Mouse (Mus musculus): ENCODE results near the gene Aspn. TPM values are rescaled to one million over a fixed set of nuclear protein-coding genes. Genes with fewer than 3 reads are reported as not detected.
"Not testable (repeated sequence)": the region's sequence is repeated elsewhere in the genome, so short reads cannot be mapped to it uniquely, and the experiment has no call there.

The Aspn gene
- total RNA-seq, 2 experiments from 2014 or later, result 0.89 to 0.98 TPM

- no peak for DNase-seq (ENCODE audit: low spot score in 2 of 2)
These were observed 39.6 kb downstream of the Aspn start for GRCm38 (mm10) chr13:49583859-49584258.

GRCm38 (mm10) chr13:49584307-49585005, 40.2 kb downstream of the Aspn start:
- no peak for DNase-seq (ENCODE audit: low spot score in 2 of 2)

DNA sequence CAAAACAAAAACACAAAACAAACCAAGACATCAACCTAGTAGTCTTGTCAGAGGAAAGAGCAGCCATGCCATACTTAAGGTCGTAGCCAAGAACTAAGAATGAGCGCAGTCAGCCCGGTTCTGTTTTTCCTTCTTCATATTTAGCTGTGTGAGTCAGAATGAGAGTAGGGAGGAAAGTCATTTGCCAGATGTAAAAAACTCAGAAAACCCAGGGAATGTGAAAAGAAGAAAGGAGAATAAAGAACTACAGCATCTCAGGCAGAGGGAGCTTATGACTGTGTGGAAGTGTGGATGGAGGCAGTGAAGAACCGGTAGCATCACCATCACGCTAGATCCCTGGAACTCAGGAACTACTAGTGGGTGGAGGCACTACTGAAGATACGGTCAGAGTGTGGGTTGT, 41.8 kb downstream of the Aspn start:
- DNase-seq (ENCODE audit: low spot score in 2 of 2), result no peak

GRCm38 (mm10) chr13:49602541-49602940, 58.3 kb downstream of the Aspn start:
- DNase-seq (ENCODE audit: low spot score in 2 of 2), result not testable (repeated sequence)

- no peak for DNase-seq (ENCODE audit: low spot score in 2 of 2)
These were observed 59.4 kb downstream of the Aspn start for GRCm38 (mm10) chr13:49603603-49604002.

- no peak for DNase-seq (ENCODE audit: low spot score in 2 of 2)
These were observed 63.5 kb downstream of the Aspn start, which contains the start of gene Ogn for GRCm38 (mm10) chr13:49607714-49608113. Gene Ogn (plus strand): TSS chr13:49608046.

DNA sequence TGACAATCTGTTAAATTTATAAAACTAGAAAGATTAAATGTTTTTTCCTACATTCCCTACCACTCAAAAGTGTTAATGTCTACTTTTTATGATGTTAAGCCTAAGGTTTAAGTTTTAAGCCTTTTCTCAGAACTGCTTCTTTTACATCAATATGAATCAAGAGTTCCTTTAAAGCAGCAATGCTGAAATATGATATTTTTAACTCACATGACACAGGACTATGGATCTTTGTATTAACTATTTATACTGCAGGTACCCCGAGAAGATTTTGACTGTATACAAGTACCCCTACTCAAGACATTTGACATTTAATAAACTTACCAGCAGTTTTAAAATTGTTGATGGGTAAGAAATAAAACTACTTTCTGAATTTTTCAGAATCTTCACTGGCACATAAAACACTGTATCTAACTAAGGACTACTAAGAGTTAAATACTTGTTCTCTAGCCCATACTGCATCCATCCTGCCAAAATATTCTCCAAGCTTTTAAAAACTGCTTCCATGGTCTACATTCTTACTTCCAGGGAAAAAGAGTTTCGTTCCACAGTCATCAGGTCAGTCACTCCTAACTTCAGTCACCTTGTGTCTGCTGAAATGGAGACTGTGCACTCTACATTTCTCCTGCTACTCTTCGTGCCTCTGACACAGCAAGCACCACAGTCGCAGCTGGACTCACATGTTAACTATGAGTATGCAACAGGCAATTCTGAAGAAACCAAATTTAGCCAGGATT, 64.5 kb downstream of the Aspn start:
- no peak for DNase-seq (ENCODE audit: low spot score in 2 of 2)

DNA sequence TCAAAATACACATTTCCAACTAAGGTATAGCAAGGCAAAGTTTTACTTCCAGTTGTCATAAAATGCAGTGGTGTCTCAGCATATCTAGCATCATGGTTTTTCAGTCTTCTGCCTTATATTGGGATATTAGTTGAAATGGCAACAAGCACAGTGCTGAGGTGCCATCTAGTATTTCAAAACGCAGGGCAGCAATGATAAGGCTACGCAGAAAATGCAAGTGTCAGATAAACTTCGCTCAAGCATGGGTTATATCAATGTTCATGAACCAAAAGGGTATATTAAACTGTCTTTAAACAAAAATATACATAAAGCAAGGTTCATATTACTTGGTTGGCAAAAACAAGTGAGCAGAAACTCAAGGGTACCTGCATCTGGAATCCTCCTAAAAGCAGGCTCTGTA, 72.8 kb downstream of the Aspn start:
- no peak for DNase-seq (ENCODE audit: low spot score in 2 of 2)

Other genes with a start within 250 kb of the Aspn start
- 1 to 10 TPM; 5.0 to 5.9 TPM for gene Fgd3, start 224.1 kb upstream of the Aspn start, total RNA-seq (2021)
- 10 to 100 TPM; 46.4 to 48.6 TPM for gene Bicd2, start 202.9 kb upstream of the Aspn start, total RNA-seq (2021)
- 10 to 100 TPM; 14.5 to 18.4 TPM for gene Ippk, start 123.2 kb upstream of the Aspn start, total RNA-seq (2021)
- 1 to 10 TPM; 1.5 to 2.3 TPM for gene Tes3-ps, start 51.1 kb upstream of the Aspn start, total RNA-seq (2021)
- gene Ecm2, start 39.6 kb upstream of the Aspn start, total RNA-seq (2021), result 1 to 10 TPM; 2.8 to 3.1 TPM
- gene Omd, start 38.0 kb downstream of the Aspn start, total RNA-seq (2021), result 1 to 10 TPM; 2.2 to 2.4 TPM
- gene Ogn, start 63.6 kb downstream of the Aspn start, total RNA-seq (2021), result 1 to 10 TPM; 8.6 to 9.9 TPM
- 1 to 10 TPM in 1 of 2 experiments, under 1 TPM in 1; 0.79 to 1.2 TPM for gene Cenpp, start 108.3 kb downstream of the Aspn start, total RNA-seq (2021)
- gene Nol8, start 108.6 kb downstream of the Aspn start, total RNA-seq (2021), result 10 to 100 TPM; 22.7 to 25.1 TPM
- gene Iars, start 137.7 kb downstream of the Aspn start, total RNA-seq (2021), result 10 to 100 TPM; 62.0 to 67.9 TPM

Data from left cerebral cortex, adult 18-20 months (tissue).